Mouse (Mus musculus) CH12.LX (cell line): Measurements from ENCODE around the gene Zmynd19.

ENCODE experiments used
- CTCF ChIP-seq, 2 experiments: IDR thresholded peaks in 1 of 2; conservative IDR thresholded peaks in 1 of 2; 2 replicates each; pipeline ENCODE4 v1.5.1; 2011 to 2012; ENCODE audit warnings: low read depth in 2 of 2, low read length in 2 of 2, improper control_type of control experiment in 1 of 2, inconsistent platforms in 1 of 2, mild to moderate bottlenecking in 1 of 2, moderate library complexity in 1 of 2
- ELF1 ChIP-seq: IDR thresholded peaks from 2 replicates; pipeline ENCODE4 v1.6.1; 2014; ENCODE audit warnings: low read depth, mild to moderate bottlenecking, inconsistent platforms, low read length, improper control_type of control experiment
- EP300 ChIP-seq: IDR thresholded peaks from 2 replicates; pipeline ENCODE4 v1.6.1; 2011; ENCODE audit warnings: low read length, improper control_type of control experiment
- ETS1 ChIP-seq: conservative IDR thresholded peaks from 2 replicates; pipeline ENCODE4 v1.6.1; 2012; ENCODE audit warnings: low read depth, mild to moderate bottlenecking, inconsistent platforms, low read length, improper control_type of control experiment, moderate library complexity
- JUND ChIP-seq: conservative IDR thresholded peaks from 2 replicates; pipeline ENCODE4 v1.6.1; 2011; ENCODE audit warnings: low read depth, low read length, improper control_type of control experiment
- KAT2A ChIP-seq: IDR thresholded peaks from 2 replicates; pipeline ENCODE4 v1.6.1; 2012; ENCODE audit warnings: low read length, improper control_type of control experiment, inconsistent platforms; ENCODE audit not compliant: insufficient replicate concordance
- MAFK ChIP-seq: IDR thresholded peaks from 2 replicates; pipeline ENCODE4 v1.6.1; 2011; ENCODE audit warnings: low read length, improper control_type of control experiment; ENCODE audit not compliant: insufficient replicate concordance
- MAX ChIP-seq: IDR thresholded peaks from 2 replicates; pipeline ENCODE4 v1.6.1; 2011; ENCODE audit warnings: low read length, improper control_type of control experiment
- POLR2A ChIP-seq: IDR thresholded peaks from 2 replicates; pipeline ENCODE4 v1.6.1; 2011; ENCODE audit warnings: low read depth, mild to moderate bottlenecking, improper control_type of control experiment, low read length
- POLR2AphosphoS2 ChIP-seq: IDR thresholded peaks from 2 replicates; pipeline ENCODE4 v1.6.1; 2011; ENCODE audit warnings: low read depth, low read length, improper control_type of control experiment
- TCF12 ChIP-seq: IDR thresholded peaks from 2 replicates; pipeline ENCODE4 v1.6.1; 2014; ENCODE audit warnings: low read depth, mild to moderate bottlenecking, inconsistent platforms, low read length, improper control_type of control experiment
- USF2 ChIP-seq: conservative IDR thresholded peaks from 2 replicates; pipeline ENCODE4 v1.6.1; 2011; ENCODE audit warnings: low read depth, low read length, improper control_type of control experiment
- ZC3H11A ChIP-seq: IDR thresholded peaks from 2 replicates; pipeline ENCODE4 v1.6.1; 2012; ENCODE audit warnings: low read depth, mild to moderate bottlenecking, inconsistent platforms, low read length, improper control_type of control experiment

- TF ChIP-seq MAX (no peak), ETS1 (no peak), POLR2A (no peak), JUND (no peak), TCF12 (no peak), ZC3H11A (no peak), CTCF (conservative IDR thresholded peaks at IDR 0.05 in 1 of 2, IDR thresholded peaks at IDR 0.05 in 1 of 2; ENCODE audit: low read depth in 2 of 2, low read length in 2 of 2) (no peak), MAFK (no peak), USF2 (no peak), EP300 (no peak), KAT2A (no peak), POLR2AphosphoS2 (no peak), ELF1 (no peak)
These were observed 21.6 kb upstream of the Zmynd19 start for GRCm38 (mm10) chr2:24927810-24928479.
